Mouse (Mus musculus): ENCODE data around the gene Hnrnpa2b1. TPM values are rescaled to one million over a fixed set of nuclear protein-coding genes. Genes with fewer than 3 reads are reported as not detected.

Gene Hnrnpa2b1
- total RNA-seq, 2 experiments from 2014 or later, result 1,303 to 1,722 TPM

DNA sequence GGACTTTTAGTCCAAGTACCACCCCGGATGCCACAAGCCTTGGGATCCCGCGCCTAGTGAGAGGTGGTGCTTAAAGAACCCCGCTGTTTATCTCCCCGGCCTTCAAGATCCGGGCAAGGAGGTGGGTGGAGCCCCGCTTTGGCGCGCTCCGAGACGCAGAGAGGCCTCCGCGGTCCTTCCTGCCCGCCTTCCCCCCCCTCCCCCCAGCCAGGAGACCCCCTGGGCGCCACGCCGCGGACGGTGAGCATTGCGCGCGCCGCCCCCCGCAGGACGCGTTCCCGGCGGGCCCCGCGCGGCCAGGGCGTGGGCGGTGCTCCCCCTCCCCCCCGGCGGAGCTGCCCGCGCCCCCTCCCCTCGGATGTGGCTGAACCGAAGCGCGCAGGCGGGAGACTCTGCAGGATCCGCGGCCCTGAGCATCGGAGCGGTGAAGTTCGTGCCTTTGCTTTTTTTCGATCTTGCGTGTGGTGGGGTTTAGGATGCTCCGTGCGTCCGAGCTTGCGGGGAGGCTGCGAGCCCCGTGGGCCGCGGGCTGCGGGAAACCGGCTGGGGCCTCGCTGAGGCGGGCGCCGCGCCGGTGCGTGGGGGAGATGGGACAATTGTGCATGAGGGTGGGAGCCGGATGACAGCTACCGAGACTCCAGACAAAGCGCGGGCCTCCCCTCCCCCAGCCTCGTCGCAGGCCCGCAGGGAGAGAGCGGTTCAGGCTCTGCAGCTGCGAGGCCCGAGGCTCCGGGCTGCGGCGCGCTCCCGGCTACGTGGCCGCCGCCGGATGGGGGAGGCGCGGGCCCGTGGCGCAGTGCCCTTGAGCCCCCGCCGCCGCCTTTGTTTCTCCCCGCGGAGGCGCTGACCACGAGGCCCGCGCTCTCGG is 851 bp upstream of the Hnrnpa2b1 start, which contains the start of gene Cbx3:
TSS of gene Cbx3 (plus strand) at position 50 of the 868 bp plus-strand sequence.
- ATAC-seq (replicated peaks; ENCODE audit: poor library complexity), result peak; percentile 49

DNA sequence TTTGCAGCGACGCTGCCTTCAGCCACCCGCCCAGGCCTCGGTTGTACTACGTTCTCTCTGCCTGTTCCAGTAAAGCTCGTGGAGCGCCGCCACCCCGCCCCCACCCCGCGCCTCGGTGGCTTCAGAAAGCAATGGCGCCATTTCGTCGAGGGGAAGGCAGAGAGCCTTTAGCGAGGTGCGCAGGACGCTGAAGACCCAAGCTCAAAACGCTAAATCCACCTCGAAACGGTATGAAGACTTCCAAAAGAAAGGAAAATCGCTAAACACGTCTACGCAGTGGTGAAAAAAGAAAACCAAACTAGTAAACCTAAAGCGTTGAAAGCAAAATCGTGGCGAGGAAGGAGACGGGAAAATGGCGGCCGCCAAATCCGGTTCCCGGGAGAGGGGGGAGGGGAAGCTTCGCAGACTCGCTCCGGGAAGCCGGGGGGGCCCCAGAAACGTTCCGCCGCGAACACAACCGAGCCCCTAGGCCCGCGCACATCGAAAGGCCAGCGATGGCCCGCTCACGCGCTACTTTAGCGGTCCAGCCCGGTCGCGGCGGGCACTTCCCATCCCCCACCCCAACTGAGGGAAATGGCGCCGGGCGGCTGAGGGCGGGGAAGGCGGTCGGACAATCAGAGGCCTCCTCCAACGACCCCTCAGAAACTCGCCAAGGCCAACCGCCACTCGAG is 668 bp downstream of the Hnrnpa2b1 start:
- peak; percentile 21 for ATAC-seq (replicated peaks; ENCODE audit: poor library complexity)

DNA sequence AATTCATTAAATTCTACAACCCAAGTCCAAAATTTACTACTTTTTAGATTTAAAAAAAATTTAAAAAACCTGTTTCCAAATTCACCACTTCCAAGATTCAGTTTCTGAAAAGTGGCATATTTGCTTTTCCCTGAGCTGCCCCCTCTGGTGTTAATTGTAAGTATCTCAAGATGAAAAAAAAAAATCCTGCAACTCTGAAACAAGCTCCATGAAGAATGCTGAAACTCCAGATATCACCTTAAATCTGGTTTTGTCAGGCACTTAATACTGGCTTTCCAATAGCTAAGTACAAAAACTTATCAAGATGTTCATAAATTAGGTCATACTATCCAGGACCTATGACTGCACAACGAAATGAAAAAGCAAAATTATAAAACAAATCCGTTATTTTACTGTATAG is 2.0 kb downstream of the Hnrnpa2b1 start:
- ATAC-seq (replicated peaks; ENCODE audit: poor library complexity), result no peak

DNA sequence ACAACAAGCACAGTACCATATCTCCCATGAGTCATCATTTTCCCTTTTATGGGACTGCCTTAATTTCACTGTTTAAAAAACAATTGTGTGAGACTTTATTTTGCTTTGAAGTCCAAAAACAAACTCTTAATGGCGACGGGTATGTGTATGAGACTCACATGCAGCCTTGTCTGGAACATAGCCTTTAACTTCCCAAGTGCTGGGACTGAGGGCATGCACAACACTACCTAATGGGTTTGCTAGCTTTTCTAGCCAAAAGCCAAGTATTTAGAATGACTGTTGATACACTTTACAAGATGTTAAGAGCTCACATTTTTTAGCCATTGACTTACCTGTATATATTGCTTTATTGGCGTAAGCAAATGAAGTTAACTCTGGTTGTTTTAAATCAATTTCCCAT is 9.3 kb downstream of the Hnrnpa2b1 start:
- ATAC-seq (replicated peaks; ENCODE audit: poor library complexity), result 0 out of 2 replicates have a peak, but pooled peaks have one; percentile 1

DNA sequence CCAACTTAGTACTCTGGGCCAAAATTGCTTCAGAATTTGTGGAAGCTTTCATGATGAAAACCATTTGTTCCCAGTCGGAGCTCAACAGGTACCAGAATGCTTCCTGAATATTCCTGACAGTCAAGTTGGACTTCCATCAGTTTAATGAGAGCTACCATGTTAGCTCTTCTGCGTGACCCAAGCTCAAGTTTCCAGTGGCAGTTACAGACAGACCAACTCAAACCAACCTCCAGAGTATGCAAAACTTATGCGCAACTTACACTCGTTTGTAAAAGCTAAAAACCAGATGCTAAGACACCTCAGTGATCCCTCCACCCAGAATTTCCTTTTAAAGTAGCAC is 9.7 kb downstream of the Hnrnpa2b1 start:
- peak; percentile 9; the same call in 1 of the 2 replicates for ATAC-seq (replicated peaks; ENCODE audit: poor library complexity)

DNA sequence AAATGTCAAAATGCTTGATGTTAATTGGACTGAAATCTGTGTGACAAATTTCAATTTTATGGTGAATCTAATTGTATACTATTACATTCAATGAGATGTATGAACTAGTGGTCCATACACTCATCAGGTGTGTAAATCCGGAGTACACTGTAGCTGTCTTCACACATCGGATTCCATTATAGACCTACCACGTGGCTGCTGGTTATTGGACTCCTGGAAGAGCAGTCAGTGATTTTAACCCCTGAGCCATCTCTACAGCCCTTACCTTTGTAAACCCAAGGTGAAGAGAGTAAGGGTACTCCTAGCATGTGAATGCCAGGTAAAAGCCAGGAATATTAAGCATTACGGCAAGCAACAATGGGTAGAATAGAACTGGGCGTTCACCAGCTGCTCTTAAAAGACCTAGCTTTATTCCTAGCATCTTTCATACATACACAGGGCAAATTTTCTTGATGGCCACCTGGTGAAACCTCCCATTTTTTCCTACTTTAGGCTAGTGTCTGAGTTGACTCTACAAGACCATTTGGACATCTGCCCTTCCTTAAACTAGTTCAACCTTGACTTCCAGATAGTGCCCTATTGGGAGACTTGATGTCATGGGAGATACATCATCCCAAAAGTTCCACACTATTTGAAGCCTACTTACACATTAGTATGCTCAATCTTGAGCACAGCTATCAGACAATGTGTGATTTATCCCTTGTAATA is 10.2 kb downstream of the Hnrnpa2b1 start:
- peak; percentile 18 for ATAC-seq (replicated peaks; ENCODE audit: poor library complexity)

DNA sequence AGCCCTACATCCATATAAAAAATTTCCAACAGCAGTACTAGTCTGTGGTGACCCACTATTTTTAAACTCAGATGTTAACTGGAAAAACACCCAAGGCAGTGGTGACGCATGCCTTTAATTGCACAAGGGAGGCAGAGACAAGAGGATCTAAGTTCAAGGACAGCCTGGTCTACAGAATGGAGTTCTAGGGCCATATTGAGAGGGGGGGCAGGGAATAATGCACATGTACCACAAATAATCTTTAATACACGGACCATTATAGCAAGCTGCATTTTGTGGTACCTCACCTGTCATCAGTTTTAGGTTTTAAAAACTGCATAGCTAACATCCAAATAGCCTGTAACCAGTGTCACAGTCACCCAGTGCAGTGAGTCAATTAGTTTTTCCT is 10.8 kb downstream of the Hnrnpa2b1 start:
- ATAC-seq (replicated peaks; ENCODE audit: poor library complexity), result peak; percentile 11; the same call in 1 of the 2 replicates

DNA sequence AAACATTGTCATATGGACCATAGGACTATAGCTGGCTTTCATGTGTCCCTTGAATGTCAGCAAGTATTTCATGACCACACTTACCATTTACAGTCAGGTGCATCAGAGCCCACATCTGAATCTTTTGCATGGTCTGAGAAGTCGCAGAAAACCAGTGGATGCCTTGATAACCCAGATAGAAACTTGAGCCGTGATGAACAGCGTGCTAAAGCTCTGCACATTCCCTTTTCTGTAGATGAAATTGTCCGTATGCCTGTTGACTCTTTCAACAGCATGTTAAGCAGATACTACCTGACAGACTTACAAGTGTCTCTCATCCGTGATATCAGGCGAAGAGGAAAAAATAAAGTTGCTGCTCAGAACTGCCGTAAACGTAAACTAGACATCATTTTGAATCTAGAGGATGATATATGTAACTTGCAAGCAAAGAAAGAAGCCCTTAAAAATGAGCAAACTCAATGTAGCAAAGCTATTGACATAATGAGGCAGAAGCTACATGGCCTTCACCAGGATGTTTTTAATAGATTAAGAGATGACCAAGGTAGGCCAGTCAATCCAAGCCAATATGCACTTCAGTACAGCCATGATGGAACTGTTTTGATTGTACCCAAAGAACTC is 11.8 kb downstream of the Hnrnpa2b1 start:
- ATAC-seq (replicated peaks; ENCODE audit: poor library complexity), result no peak

DNA sequence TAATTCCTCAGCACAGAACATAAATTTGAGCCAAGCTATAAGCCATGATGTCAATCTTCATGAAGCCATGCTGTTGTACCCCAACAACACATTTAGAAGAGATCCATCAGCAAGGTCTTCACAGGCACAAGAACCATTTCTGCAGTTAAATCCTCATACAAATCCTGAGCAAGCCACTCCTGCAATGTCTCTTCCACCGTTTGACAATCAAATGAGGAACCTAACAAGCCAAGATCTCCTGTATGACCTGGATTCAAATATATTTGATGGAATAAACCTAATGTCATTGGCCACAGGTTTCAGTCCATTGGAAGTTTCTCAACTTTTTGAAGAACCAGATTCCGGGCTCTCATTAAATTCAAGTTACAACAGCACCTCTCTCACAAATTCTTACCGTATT is 12.4 kb downstream of the Hnrnpa2b1 start:
- no peak for ATAC-seq (replicated peaks; ENCODE audit: poor library complexity)

DNA sequence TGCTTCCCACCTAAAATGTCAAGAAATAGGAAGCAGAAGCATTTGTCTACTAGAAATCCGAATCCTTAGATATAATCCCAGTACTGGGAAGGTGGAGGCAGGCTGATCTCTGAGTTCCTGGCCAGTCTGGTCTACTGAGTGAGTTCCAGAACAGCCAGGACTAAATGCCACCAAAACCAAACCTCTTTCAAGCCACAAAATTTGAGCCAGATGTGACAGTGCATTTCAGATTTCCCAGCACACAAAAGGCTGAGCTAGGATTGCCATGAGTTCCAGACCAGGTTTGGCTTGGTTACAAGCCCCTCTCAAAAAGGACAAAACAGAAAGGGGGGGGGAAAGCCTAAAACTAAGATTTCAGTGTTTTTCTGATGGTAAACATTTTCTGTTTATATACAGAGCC is 13.5 kb downstream of the Hnrnpa2b1 start:
- ATAC-seq (replicated peaks; ENCODE audit: poor library complexity), result no peak

DNA sequence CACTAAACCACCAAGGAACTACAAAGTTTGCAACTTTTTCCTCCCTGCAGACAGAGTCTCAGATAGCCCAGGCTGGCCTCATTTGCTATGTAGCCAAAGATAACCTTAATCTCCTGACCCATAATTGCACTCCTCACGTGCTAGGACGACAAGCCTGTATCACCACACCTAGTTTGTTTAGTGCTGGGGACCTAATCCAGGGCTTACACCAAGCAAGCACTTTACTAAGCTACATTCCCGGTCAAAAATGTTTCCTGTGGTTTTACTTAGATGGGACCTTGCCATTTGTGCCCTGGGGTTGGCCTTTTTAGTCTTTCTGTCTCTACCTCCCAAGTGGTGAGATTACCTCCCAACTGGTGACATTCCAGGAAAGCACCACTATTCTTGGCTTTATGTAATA is 14.7 kb downstream of the Hnrnpa2b1 start:
- ATAC-seq (replicated peaks; ENCODE audit: poor library complexity), result no peak

DNA sequence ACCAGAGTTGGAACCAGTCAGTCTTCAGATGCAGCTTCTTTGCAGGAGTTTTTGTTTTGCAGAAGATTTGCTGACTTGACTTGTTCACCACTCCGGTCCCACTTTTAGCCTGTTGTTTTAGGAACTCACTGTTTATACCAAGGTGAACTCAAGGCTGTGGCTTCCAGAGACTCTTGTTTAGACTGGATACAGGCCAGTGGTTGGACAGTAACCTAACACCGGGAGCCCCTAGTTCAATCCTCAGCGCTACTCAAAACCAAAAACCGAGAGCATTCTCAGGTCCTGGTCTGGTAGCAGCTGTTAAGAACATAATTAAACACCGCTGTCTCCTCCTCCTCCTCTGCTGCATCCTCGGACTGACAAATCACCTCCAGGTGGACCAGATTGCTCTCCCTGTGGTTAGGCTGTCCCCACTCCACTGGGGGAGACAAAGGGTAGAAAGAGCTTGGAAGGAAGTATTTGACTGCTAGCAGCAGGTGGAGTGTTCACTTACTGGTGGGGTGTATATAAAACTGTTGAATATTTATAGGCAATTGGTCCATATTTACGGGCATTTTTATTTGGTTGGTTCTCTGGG is 16.7 kb downstream of the Hnrnpa2b1 start:
- ATAC-seq (replicated peaks; ENCODE audit: poor library complexity), result no peak

DNA sequence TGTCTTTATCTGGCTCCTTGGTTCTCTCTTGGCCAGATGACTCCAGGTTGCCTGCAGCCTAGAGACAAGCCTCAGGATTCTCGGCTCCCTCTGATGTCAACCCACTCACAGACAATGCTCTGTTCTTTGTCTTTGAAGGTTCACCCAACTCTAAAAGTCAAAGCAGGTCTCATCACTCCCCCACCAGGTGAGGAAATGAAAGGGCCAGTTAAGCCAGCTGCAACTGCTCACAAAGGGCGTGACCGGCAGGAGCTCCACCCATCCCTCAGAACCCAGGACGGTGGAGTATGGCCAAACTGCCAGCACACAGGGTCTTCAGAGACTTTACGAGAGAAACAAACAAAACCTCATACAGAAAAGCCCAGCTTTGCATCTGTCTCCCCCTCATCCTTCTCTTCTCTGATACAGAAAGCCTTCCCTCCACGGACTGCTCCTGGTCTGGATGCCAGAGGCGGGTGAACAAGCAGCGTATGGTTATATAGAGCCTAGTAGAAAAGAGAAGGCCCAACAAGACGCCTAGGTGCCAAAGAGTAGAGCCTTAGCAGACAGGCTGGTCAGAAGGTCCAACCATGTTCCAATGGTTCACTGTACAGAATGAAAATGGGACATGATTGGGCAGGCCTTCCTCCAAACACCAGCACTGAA is 27.4 kb downstream of the Hnrnpa2b1 start:
- ATAC-seq (replicated peaks; ENCODE audit: poor library complexity), result peak; percentile 72

DNA sequence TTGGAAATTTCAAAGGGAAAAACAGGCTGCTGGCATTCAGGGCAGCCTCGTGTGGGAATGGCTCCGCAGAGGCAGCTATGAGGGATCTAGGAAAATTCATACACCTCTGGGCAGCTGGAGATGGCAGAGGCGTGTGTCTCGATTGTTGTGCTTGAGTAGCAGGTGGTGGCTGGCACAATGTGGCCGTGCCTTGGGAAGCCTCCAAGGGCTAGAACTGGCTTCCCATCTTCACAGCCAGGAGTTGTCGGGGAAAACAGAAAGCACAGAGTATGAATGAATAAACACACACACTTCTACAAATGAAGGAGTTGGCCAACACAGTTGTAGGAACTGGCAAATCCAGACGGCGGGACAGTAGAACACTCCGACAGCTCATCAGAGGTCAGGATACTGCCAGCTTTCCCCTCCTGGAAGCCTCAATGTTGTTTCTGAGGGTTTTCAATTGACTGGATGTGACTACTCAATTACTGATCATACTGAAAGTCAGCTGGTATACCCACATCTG is 30.8 kb downstream of the Hnrnpa2b1 start:
- no peak for ATAC-seq (replicated peaks; ENCODE audit: poor library complexity)

DNA sequence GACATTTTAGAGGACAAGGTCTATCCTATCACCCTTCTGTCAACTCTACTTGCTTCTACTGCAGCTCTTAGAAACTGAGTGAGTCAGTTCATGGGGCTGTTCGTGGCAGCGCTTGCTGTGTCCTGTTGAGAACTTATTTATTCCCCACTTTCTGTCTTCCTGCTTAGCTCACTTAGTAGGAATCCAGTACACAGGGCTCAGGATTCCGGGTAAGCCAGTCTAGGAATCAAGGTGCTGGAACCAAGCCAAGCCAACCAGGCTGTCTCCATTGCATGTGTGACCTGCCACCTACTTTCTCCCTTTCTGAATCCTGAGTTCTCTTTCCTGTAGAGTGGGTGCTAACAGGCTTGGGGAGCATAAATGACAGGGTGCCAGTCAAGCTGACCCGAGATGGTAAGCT is 32.0 kb downstream of the Hnrnpa2b1 start:
- no peak for ATAC-seq (replicated peaks; ENCODE audit: poor library complexity)

DNA sequence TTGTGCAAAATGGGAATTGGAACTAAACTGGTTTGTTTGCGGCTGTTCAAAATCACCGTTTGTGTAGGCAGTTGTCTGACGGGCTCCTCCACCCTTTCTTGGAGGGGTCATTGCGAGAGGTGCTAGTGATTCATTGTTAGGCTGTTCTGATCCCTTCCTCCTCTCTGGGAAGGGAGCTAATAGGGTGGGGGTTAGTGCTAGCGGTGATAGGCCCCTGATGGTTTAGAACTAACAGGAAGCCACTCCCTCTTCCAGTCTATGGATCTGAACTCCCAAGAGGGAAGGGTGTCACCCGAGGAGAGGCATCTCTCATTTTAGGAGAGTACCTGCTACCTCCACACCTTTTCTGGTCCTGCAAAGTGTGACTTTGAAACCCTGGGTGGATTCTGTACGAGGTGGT is 35.4 kb downstream of the Hnrnpa2b1 start:
- ATAC-seq (replicated peaks; ENCODE audit: poor library complexity), result no peak

DNA sequence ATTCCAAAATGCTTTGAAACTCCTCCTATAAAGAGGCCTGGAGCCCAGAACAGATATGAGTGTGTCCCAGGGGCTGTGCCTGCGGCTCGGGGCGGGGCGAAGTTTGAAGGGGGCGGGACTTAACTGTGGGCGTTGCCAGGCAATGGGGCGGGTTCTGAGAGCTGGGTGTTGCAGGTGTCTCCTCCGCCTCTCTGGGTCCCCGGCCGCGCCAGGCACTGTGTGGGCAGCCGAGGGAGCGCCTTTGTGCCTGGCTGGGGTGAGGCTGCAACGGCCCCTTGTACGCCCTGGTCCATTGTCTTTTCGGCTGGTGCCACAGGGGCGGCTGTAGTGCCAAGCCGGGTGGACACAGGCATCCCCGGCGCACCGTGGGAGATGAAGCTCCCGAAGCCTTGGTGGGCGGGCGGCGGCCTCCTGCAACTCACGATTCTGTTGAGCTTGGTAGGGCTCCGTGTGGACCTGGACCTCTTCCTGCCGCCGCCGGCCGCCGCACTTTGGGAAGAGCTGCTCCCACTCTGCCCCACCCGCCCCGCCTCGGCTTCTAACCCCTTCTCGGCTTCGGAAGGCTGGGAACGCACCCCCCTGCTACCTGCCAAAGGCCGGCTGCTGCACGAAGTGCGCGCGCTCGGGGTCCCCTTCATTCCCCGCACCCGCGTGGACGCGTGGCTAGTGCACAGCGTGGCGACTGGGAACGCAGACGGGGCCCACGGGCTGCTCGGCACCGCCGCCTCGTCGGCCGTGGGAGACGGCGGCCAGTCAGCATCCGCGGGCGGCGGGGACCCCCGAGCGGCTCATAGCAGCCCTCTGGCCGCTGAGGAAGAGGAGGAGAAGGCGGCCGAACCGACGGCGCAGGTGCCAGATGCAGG is 36.9 kb downstream of the Hnrnpa2b1 start, which contains the start of gene Nfe2l3:
TSS of gene Nfe2l3 (plus strand) at position 136 of the 863 bp plus-strand sequence.
- ATAC-seq (replicated peaks; ENCODE audit: poor library complexity), result peak; percentile 98

DNA sequence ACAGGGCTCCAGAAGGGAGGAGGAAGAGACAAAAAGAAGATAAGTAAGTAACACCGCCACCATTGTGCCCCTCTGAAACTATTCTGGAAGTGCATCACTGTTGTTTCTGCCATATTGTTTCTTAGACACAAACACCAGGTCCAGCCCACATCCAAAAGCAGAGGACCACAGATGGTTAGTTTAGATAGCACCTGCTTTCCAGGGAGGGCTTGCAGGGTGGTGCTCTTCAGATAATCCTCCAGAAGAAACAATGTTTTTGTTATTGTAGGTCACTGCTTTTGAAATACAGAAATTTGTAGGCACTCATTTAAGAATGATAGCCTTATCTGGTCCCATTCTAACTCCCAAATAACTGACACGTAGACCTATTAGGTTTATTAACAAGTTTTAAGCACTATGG is 45.2 kb downstream of the Hnrnpa2b1 start:
- ATAC-seq (replicated peaks; ENCODE audit: poor library complexity), result peak; percentile 88
